Mouse (Mus musculus) small intestine, adult 2 months (tissue): ENCODE results near the gene Poln. TPM values are rescaled to one million over a fixed set of nuclear protein-coding genes. Genes with fewer than 3 reads are reported as not detected.

Source experiments
- H3K27ac ChIP-seq: fragments of 200-500 bp; 2 replicates; pipeline ENCODE4 v1.5.1; 2012; ENCODE audit warnings: low read depth, low read length, control low read depth, inconsistent platforms; ENCODE audit not compliant: insufficient read depth
- H3K27me3 ChIP-seq: fragments of 200-500 bp; 2 replicates; pipeline ENCODE4 v1.6.1; 2012; ENCODE audit warnings: mild to moderate bottlenecking, moderate library complexity, low read length, inconsistent platforms; ENCODE audit not compliant: control insufficient read depth, insufficient read depth
- H3K36me3 ChIP-seq: fragments of 200-500 bp; 2 replicates; pipeline ENCODE4 v1.6.1; 2012; ENCODE audit warnings: mild to moderate bottlenecking, low read length, control low read depth, inconsistent platforms; ENCODE audit not compliant: control insufficient read depth, insufficient read depth
- H3K4me1 ChIP-seq: fragments of 200-500 bp; 2 replicates; pipeline ENCODE4 v1.6.1; 2012; ENCODE audit warnings: low read length, inconsistent platforms, mixed read lengths; ENCODE audit not compliant: control insufficient read depth, insufficient read depth, insufficient read length
- H3K4me3 ChIP-seq: fragments of 200-500 bp; 2 replicates; pipeline ENCODE4 v1.5.1; 2012; ENCODE audit warnings: low read depth, mild to moderate bottlenecking, control low read depth, inconsistent platforms, low read length, moderate library complexity
- CTCF ChIP-seq: fragments of 200-500 bp; IDR thresholded peaks from 2 replicates; pipeline ENCODE4 v1.5.1; 2012; ENCODE audit warnings: low read depth, mild to moderate bottlenecking, control low read depth, inconsistent platforms, low read length, moderate library complexity, mixed read lengths; ENCODE audit not compliant: insufficient replicate concordance, insufficient read length; ENCODE audit errors: extremely low read depth
- POLR2A ChIP-seq: fragments of 200-500 bp; IDR thresholded peaks from 2 replicates; pipeline ENCODE4 v1.6.1; 2012; ENCODE audit warnings: low read depth, mild to moderate bottlenecking, control low read depth, inconsistent platforms, low read length, moderate library complexity
- WGBS: fragments of 180-500 bp; shearing (Covaris S2); methylation state at CpG from one replicate; pipeline ENCODE4 v1.1.7; 2018; 5-methylcytosine and 5-hydroxymethylcytosine counted together
- polyA plus RNA-seq: library from polyadenylated mRNA; depleted of rRNA; stranded (reverse); fragments of >200 nt; gene quantifications from 2 replicates; pipeline ENCODE4 v1.2.3, GENCODE M21; 2012

Gene Poln
- polyA plus RNA-seq, 1 experiment: not detected

DNA sequence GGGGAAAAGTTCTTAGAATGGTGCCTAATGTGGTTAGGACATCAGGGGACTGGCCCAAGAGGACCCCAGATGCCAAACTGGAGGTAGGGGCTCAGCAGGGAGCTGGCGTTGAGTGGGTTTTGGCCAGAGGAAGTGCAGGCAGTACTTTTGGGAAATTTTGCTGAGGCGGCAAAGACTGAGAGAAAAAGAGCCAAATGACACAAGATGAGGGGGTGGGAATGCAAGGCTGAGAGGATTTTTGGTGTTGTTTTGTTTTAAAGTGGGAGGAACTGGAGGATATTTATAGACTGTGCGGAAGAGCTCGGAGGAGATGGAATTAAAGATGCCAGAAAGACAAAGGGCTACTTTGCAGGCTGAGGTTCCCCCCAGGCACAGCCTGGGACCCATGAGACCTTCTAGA lies 1.5 kb upstream of the Poln start:
- no peak for TF ChIP-seq CTCF
- TF ChIP-seq POLR2A: no peak
- Histone ChIP-seq H3K4me3 (no peak overlapping the region), H3K27ac (peak overlapping the region; percentile 65), H3K27me3 (no peaks in the 10 kb centered on the region), H3K36me3 (peaks cover 13% of the 10 kb centered on the region), H3K4me1 (no peaks in the 10 kb centered on the region)
- 79% methylated on average over 4 of the region's 4 CpGs for WGBS

DNA sequence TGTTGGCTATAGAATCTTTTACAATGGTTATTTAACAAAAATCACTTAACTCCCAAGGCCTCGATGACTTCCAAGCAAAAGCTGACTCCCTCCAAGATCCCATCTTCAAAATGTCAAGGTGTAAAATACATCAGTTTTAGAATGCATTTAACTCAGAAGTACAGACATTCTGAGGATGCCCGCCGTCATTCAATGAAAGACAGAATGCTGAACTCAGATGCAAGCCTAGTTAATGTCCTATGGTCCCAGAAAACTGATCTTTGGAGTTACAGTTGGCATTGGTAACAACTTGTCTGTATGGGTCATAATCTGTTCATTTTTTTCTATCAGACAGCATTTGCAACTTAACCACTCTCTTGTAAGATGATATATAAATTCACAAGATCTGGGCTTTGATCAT lies 706 bp upstream of the Poln start:
- peak overlapping the region; percentile 64 for H3K4me3 ChIP-seq
- H3K27me3 ChIP-seq: no peaks in the 10 kb centered on the region
- H3K4me1 ChIP-seq: no peaks in the 10 kb centered on the region
- WGBS: 71% methylated on average over 3 of the region's 3 CpGs
- H3K27ac ChIP-seq: peak overlapping the region; percentile 81
- H3K36me3 ChIP-seq: peaks cover 8% of the 10 kb centered on the region
- no peak for TF ChIP-seq CTCF
- TF ChIP-seq POLR2A: no peak

DNA sequence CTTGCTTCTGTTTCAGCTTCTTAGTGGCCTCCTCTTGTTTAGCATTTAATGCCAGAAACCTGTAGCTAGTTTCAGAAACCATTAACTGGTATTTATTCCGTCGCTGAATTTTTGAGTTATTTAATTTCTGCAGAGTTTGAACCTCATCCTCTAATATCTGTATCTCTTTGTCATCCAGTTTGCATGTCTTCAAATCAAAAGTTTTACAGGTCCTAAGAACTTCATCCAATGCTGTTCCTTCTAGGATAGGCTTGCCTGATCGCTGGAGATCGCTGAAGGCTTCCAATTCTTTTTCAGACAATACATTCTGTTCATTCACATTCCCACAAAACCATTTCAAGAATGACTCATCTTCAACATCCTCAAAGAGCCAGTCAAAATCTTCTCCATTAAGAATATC lies 1.4 kb downstream of the Poln start:
- 78% methylated on average over 4 of the region's 4 CpGs for WGBS
- Histone ChIP-seq H3K27ac (no peak overlapping the region), H3K27me3 (no peaks in the 10 kb centered on the region), H3K4me1 (no peaks in the 10 kb centered on the region), H3K36me3 (peaks cover 7% of the 10 kb centered on the region), H3K4me3 (no peak overlapping the region)
- TF ChIP-seq CTCF (no peak), POLR2A (no peak)

DNA sequence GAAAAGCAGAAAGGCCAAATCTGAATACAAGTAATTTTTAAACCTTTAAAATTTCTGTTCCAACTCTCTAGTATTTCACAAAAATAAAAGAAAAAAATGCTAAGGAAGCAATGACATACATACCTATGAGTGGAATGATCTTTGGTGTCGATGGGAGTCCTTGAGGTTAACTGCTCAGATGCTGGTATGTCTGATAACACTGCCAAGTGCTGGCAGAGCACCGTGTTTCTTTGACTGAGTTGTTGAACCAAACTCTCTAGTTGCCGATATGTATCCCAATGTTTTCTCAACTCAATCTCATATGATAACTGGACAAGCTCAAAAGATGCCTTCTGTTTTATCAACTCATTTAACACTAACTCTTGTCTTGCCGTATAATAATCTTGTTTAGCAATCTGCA lies 3.5 kb downstream of the Poln start:
- peaks cover 7% of the 10 kb centered on the region for H3K36me3 ChIP-seq
- 45% methylated on average over 4 of the region's 4 CpGs for WGBS
- no peaks in the 10 kb centered on the region for H3K27me3 ChIP-seq
- TF ChIP-seq CTCF (no peak), POLR2A (no peak)
- H3K4me1 ChIP-seq: no peaks in the 10 kb centered on the region
- H3K4me3 ChIP-seq: no peak overlapping the region
- no peak overlapping the region for H3K27ac ChIP-seq

DNA sequence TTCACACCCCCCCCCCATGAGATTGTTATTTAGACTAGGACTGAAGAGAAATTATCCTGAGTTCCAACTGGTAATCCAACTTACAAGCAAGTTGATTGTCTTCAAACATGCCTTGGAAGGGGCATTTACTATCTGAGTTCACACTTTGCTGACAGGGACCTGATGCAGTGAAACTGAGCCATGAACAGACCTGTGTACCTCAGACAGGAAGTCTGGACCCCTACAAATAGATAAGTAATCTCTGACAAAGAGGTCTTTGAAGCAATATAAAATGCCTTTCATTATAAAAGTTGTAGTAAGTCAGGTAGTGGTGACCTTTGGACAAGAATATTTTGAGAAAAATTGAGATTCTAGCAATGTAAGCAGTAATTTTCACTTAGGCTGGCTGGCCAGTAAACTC lies 20.8 kb downstream of the Poln start:
- Histone ChIP-seq H3K27ac (no peak overlapping the region), H3K36me3 (0 out of 2 replicates have a peak, but pooled peaks cover 2% of the 10 kb centered on the region), H3K27me3 (no peaks in the 10 kb centered on the region), H3K4me3 (no peak overlapping the region), H3K4me1 (no peaks in the 10 kb centered on the region)
- no peak for TF ChIP-seq CTCF
- no peak for TF ChIP-seq POLR2A

DNA sequence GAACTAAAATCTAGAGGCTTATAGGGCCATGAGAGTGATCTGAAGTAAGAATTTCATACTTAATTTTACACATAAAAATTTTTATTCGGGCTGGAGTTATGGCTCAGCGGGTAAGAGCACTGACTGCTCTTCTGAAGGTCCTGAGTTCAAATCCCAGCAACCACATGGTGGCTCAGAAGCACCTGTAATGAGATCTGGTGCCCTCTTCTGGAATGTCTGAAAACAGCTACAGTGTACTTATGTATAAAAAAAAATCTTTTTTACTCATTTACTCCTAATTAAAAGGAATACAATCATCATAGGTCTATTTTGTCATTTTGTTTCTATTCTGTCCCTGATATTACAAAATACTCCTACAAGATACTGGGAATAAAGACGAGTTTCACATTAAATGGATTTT lies 21.7 kb downstream of the Poln start:
- no peaks in the 10 kb centered on the region for H3K27me3 ChIP-seq
- 91% methylated on average over 3 of the region's 3 CpGs for WGBS
- no peaks in the 10 kb centered on the region for H3K36me3 ChIP-seq
- no peak overlapping the region for H3K4me3 ChIP-seq
- TF ChIP-seq POLR2A (no peak), CTCF (0 out of 2 replicates have a peak, but pooled peaks have one; percentile 11)
- H3K27ac ChIP-seq: no peak overlapping the region
- H3K4me1 ChIP-seq: no peaks in the 10 kb centered on the region

DNA sequence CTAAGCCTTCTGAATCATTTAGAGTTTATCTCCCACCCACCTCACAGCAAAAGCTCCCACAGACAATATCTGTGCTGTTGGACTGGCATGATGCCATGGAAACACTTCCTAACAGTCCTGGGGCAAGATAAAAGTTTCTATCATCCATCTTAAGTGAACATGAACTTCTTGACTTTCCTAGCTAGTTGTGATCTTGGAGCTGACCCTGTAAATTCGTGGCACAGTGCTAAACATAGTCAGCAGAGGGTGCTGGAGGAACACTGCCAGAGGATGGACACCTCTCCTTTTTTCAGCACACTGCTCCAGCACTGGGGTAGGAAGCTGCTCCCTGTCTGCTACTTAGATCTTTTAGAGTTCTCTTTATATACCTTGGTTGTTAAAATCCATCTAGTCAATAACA lies 29.5 kb downstream of the Poln start:
- 0% methylated on average over 1 of the region's 1 CpGs for WGBS
- no peaks in the 10 kb centered on the region for H3K36me3 ChIP-seq
- no peaks in the 10 kb centered on the region for H3K4me1 ChIP-seq
- no peak overlapping the region for H3K27ac ChIP-seq
- no peaks in the 10 kb centered on the region; the same call in 1 of the 2 replicates for H3K27me3 ChIP-seq
- no peak overlapping the region for H3K4me3 ChIP-seq
- TF ChIP-seq POLR2A: no peak
- TF ChIP-seq CTCF: peak; percentile 30; the same call in 1 of the 2 replicates

DNA sequence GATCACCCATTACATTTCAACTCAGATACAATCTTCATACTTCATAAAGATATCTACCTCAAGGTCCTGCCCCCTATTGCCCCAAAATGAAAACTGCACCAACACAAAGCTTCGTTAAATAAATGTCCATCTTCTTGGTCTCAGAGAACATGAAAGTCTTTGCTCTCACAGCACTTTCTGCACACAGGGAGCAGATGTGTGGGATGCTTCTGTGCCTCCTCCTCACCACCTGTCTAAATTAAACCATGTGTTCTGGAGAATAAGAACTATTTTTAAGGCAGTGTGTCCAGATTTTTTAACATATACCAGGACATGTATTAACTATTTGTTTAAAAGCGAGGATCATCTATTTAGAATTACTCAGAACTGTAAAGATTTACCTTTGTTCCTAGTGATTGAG lies 36.5 kb downstream of the Poln start:
- H3K4me3 ChIP-seq: no peak overlapping the region
- no peaks in the 10 kb centered on the region for H3K36me3 ChIP-seq
- TF ChIP-seq CTCF: no peak
- TF ChIP-seq POLR2A: no peak
- H3K4me1 ChIP-seq: no peaks in the 10 kb centered on the region
- H3K27ac ChIP-seq: no peak overlapping the region
- no peaks in the 10 kb centered on the region; the same call in 1 of the 2 replicates for H3K27me3 ChIP-seq
- 76% methylated on average over 2 of the region's 2 CpGs for WGBS
